Mouse (Mus musculus) liver, embryonic 13.5 days (tissue): ENCODE data around the gene Slc4a5. TPM values are rescaled to one million over a fixed set of nuclear protein-coding genes. Genes with fewer than 3 reads are reported as not detected.

Experiments
- ATAC-seq: fragments of 200-750 bp; cut with Nextera tagmentation; 2 replicates; pipeline ENCODE4 v1.8.0; 2017; ENCODE audit warnings: low read depth, mild to moderate bottlenecking, moderate number of reproducible peaks, moderate library complexity
- DNase-seq: peaks from one replicate; pipeline ENCODE4 v3.0.0; 2022
- H3K27ac ChIP-seq: fragments of 300-500 bp; sonication (generic); 2 replicates; pipeline ENCODE4 v1.5.1; 2015; ENCODE audit warnings: moderate library complexity, mild to moderate bottlenecking, inconsistent platforms
- H3K27me3 ChIP-seq: fragments of 300-500 bp; sonication (generic); 2 replicates; pipeline ENCODE4 v1.6.1; 2015; ENCODE audit warnings: mild to moderate bottlenecking, inconsistent platforms
- H3K36me3 ChIP-seq: fragments of 300-500 bp; sonication (generic); 2 replicates; pipeline ENCODE4 v1.6.1; 2015; ENCODE audit warnings: mild to moderate bottlenecking, inconsistent platforms
- H3K4me1 ChIP-seq: fragments of 300-500 bp; sonication (generic); replicated peaks from 2 replicates; pipeline ENCODE4 v1.6.1; 2015; ENCODE audit warnings: inconsistent platforms
- H3K4me2 ChIP-seq: fragments of 300-500 bp; sonication (generic); 2 replicates; pipeline ENCODE4 v1.6.1; 2015; ENCODE audit warnings: inconsistent platforms, mild to moderate bottlenecking, moderate library complexity
- H3K4me3 ChIP-seq: fragments of 300-500 bp; sonication (generic); replicated peaks from 2 replicates; pipeline ENCODE4 v1.5.1; 2015; ENCODE audit warnings: mild to moderate bottlenecking, inconsistent platforms
- H3K9ac ChIP-seq: fragments of 300-500 bp; sonication (generic); 2 replicates; pipeline ENCODE4 v1.6.1; 2015; ENCODE audit warnings: mild to moderate bottlenecking, inconsistent platforms
- H3K9me3 ChIP-seq: fragments of 300-500 bp; sonication (generic); replicated peaks from 2 replicates; pipeline ENCODE4 v1.6.1; 2016; ENCODE audit warnings: inconsistent platforms
- WGBS: fragments of 180-500 bp; shearing (Covaris S2); methylation state at CpG from one replicate; pipeline ENCODE4 v1.1.7; 2015; ENCODE audit not compliant: insufficient replicate concordance; 5-methylcytosine and 5-hydroxymethylcytosine counted together
- polyA plus RNA-seq: library from polyadenylated mRNA; unstranded; fragments of >200 nt; fragmentation: Nextera tagmentation; extraction: Ambion mirVana; gene quantifications from 2 replicates; pipeline ENCODE4 v1.2.1, GENCODE M21; 2015

Slc4a5 gene
- polyA plus RNA-seq, 1 experiment from 2014 or later = 0.89 TPM

GRCm38 (mm10) chr6:83350851-83351405 lies 131.3 kb downstream of the Slc4a5 start:
- peak; percentile 29 for DNase-seq
- H3K36me3 ChIP-seq = peaks cover 49% of the 10 kb centered on the region
- 68% methylated on average over 16 of the region's 16 CpGs for WGBS

GRCm38 (mm10) chr6:83351490-83352160 lies 132.0 kb downstream of the Slc4a5 start:
- DNase-seq = peak; percentile 90
- ATAC-seq = peak; percentile 95
- Histone ChIP-seq H3K27ac (peak overlapping the region; percentile 99), H3K36me3 (peaks cover 55% of the 10 kb centered on the region), H3K4me2 (peak overlapping the region; percentile 80), H3K9ac (peak overlapping the region; percentile 96), H3K9me3 (no peaks in the 10 kb centered on the region), H3K4me3 (peak overlapping the region; percentile 83), H3K4me1 (peaks cover 81% of the 10 kb centered on the region), H3K27me3 (no peaks in the 10 kb centered on the region)
- 14% methylated on average over 7 of the region's 7 CpGs for WGBS

More at GRCm38 (mm10) chr6:83350851-83351405, 131.3 kb downstream of the Slc4a5 start:
- Histone ChIP-seq H3K27me3 (no peaks in the 10 kb centered on the region), H3K4me1 (peaks cover 76% of the 10 kb centered on the region), H3K9ac (peak overlapping the region; percentile 96), H3K27ac (peak overlapping the region; percentile 99), H3K4me3 (peak overlapping the region; percentile 83), H3K9me3 (no peaks in the 10 kb centered on the region), H3K4me2 (peak overlapping the region; percentile 80)
- no peak for ATAC-seq

- 88% methylated on average over 24 of the region's 24 CpGs for WGBS
- Histone ChIP-seq H3K9me3 (no peaks in the 10 kb centered on the region), H3K4me1 (peaks cover 82% of the 10 kb centered on the region), H3K27ac (peak overlapping the region; percentile 99), H3K9ac (peak overlapping the region; percentile 96), H3K27me3 (no peaks in the 10 kb centered on the region), H3K4me3 (peak overlapping the region; percentile 83), H3K4me2 (peak overlapping the region; percentile 80), H3K36me3 (peaks cover 61% of the 10 kb centered on the region)
- no peak for DNase-seq
- no peak for ATAC-seq
These were observed 133.2 kb downstream of the Slc4a5 start for GRCm38 (mm10) chr6:83352666-83353410.

Other genes with a start within 250 kb of the Slc4a5 start
- gene Dok1, start 186.4 kb upstream of the Slc4a5 start, polyA plus RNA-seq = 20.1 and 20.2 TPM in 2 replicates
- 2.1 and 2.2 TPM in 2 replicates for gene Loxl3, start 185.7 kb upstream of the Slc4a5 start, polyA plus RNA-seq
- 186 and 197 TPM in 2 replicates for gene Aup1, start 165.3 kb upstream of the Slc4a5 start, polyA plus RNA-seq
- gene Htra2, start 164.6 kb upstream of the Slc4a5 start, polyA plus RNA-seq = 131 and 132 TPM in 2 replicates
- gene Dqx1, start 162.0 kb upstream of the Slc4a5 start, polyA plus RNA-seq = 5.3 and 5.6 TPM in 2 replicates
- gene Tlx2, start 149.5 kb upstream of the Slc4a5 start, polyA plus RNA-seq = 0.14 TPM in 1 of 2 replicates, not detected in the other
- gene Pcgf1, start 142.0 kb upstream of the Slc4a5 start, polyA plus RNA-seq = 19.3 and 21.2 TPM in 2 replicates
- 0.24 and 0.38 TPM in 2 replicates for gene Lbx2, start 133.5 kb upstream of the Slc4a5 start, polyA plus RNA-seq
- 0.94 and 1.1 TPM in 2 replicates for gene Ccdc142, start 118.2 kb upstream of the Slc4a5 start, polyA plus RNA-seq
- gene Gm42688, start 118.2 kb upstream of the Slc4a5 start, polyA plus RNA-seq = 1.1 and 1.3 TPM in 2 replicates
- gene Mrpl53, start 110.8 kb upstream of the Slc4a5 start, polyA plus RNA-seq = 94.5 and 99.8 TPM in 2 replicates
- 44.9 and 46.7 TPM in 2 replicates for gene Mogs, start 104.3 kb upstream of the Slc4a5 start, polyA plus RNA-seq
- gene Wbp1, start 98.3 kb upstream of the Slc4a5 start, polyA plus RNA-seq = 30.4 and 32.3 TPM in 2 replicates
- gene Ino80b, start 94.4 kb upstream of the Slc4a5 start, polyA plus RNA-seq = 6.3 and 7.2 TPM in 2 replicates
- 10.1 and 11.7 TPM in 2 replicates for gene Rtkn, start 84.4 kb upstream of the Slc4a5 start, polyA plus RNA-seq
- 0.60 and 0.67 TPM in 2 replicates for gene Wdr54, start 63.4 kb upstream of the Slc4a5 start, polyA plus RNA-seq
- 0.15 and 0.20 TPM in 2 replicates for gene 1700003E16Rik, start 63.4 kb upstream of the Slc4a5 start, polyA plus RNA-seq
- gene Dctn1, start 53.9 kb upstream of the Slc4a5 start, polyA plus RNA-seq = 28.0 and 30.7 TPM in 2 replicates
- 90.3 and 106 TPM in 2 replicates for gene Mthfd2, start 106.1 kb downstream of the Slc4a5 start, polyA plus RNA-seq
- 36.9 and 46.5 TPM in 2 replicates for gene Mob1a, start 106.2 kb downstream of the Slc4a5 start, polyA plus RNA-seq
- gene Bola3, start 129.3 kb downstream of the Slc4a5 start, polyA plus RNA-seq = 329 and 343 TPM in 2 replicates
- gene Tet3, start 239.3 kb downstream of the Slc4a5 start, polyA plus RNA-seq = 10.4 and 13.3 TPM in 2 replicates